Mouse (Mus musculus) spleen, adult 2 months (tissue): Measurements from ENCODE around the gene Tprg.

ENCODE experiments used
- CTCF ChIP-seq: fragments of 200-500 bp; IDR thresholded peaks from 2 replicates; pipeline ENCODE4 v1.5.1; 2011; ENCODE audit warnings: mild to moderate bottlenecking, inconsistent platforms; ENCODE audit not compliant: insufficient read depth, insufficient read length, insufficient replicate concordance; ENCODE audit errors: extremely low read depth
- POLR2A ChIP-seq: fragments of 200-500 bp; IDR thresholded peaks from 2 replicates; pipeline ENCODE4 v1.6.1; 2011; ENCODE audit warnings: low read depth, low read length, inconsistent platforms

DNA sequence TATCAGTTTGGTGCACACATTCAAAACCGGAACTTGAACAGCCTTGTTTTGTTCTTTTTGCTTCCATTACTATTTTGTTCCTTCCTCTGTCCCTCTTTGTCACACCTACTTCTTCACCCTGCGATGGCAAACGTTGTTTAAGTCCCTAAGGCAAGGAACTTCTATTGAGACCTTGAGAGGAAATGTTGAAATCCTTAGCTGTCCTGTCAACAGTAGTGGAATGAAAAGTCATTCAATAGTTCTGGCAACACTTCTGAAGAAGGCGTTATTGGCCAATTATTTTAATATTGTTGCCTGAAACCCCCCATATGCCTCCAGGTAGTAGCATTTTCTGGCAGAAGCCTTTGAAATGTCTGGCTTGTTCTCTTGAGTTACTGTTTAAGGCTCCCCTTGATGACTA, 137.4 kb downstream of the Tprg start:
- no peak for TF ChIP-seq CTCF
- TF ChIP-seq POLR2A, result no peak
